Mouse (Mus musculus) limb, embryonic 14.5 days (tissue): Measurements from ENCODE around the gene Pou2f1. TPM values are rescaled to one million over a fixed set of nuclear protein-coding genes. Genes with fewer than 3 reads are reported as not detected.

Experiments
- ATAC-seq: fragments of 200-750 bp; cut with Nextera tagmentation; 2 replicates; pipeline ENCODE4 v1.8.0; 2017; ENCODE audit warnings: low read depth, moderate number of reproducible peaks, moderate TSS enrichment; ENCODE audit not compliant: low FRiP score
- DNase-seq: peaks from one replicate; pipeline ENCODE4 v3.0.0-alpha.2; 2015; ENCODE audit warnings: low spot score
- H3K27ac ChIP-seq: fragments of 300-500 bp; sonication (generic); replicated peaks from 2 replicates; pipeline ENCODE4 v1.5.1; 2014; ENCODE audit warnings: low read depth, mild to moderate bottlenecking, low read length, moderate library complexity, mixed read lengths
- H3K27me3 ChIP-seq: fragments of 300-500 bp; sonication (generic); 2 replicates; pipeline ENCODE4 v1.6.1; 2014; ENCODE audit warnings: low read length, mixed read lengths; ENCODE audit not compliant: control insufficient read depth, insufficient read depth
- H3K36me3 ChIP-seq: fragments of 300-500 bp; sonication (generic); 2 replicates; pipeline ENCODE4 v1.6.1; 2014; ENCODE audit warnings: mild to moderate bottlenecking, low read length, moderate library complexity, mixed read lengths; ENCODE audit not compliant: control insufficient read depth, insufficient read depth
- H3K4me1 ChIP-seq: fragments of 300-500 bp; sonication (generic); 2 replicates; pipeline ENCODE4 v1.6.1; 2014; ENCODE audit warnings: antibody characterized with exemption, low read length, mixed read lengths; ENCODE audit not compliant: control insufficient read depth, insufficient read depth
- H3K4me2 ChIP-seq: fragments of 300-500 bp; sonication (generic); replicated peaks from 2 replicates; pipeline ENCODE4 v1.6.1; 2014; ENCODE audit warnings: low read depth, mild to moderate bottlenecking, low read length, moderate library complexity; ENCODE audit not compliant: severe bottlenecking
- H3K4me3 ChIP-seq: fragments of 300-500 bp; sonication (generic); replicated peaks from 2 replicates; pipeline ENCODE4 v1.5.1; 2014; ENCODE audit warnings: low read length
- H3K9ac ChIP-seq: fragments of 300-500 bp; sonication (generic); 2 replicates; pipeline ENCODE4 v1.6.1; 2014; ENCODE audit warnings: mild to moderate bottlenecking, low read depth, low read length, moderate library complexity; ENCODE audit not compliant: severe bottlenecking
- H3K9me3 ChIP-seq: fragments of 300-500 bp; sonication (generic); 2 replicates; pipeline ENCODE4 v1.6.1; 2016; ENCODE audit warnings: low read length; ENCODE audit not compliant: control insufficient read depth
- POLR2A ChIP-seq: fragments of 200-500 bp; IDR thresholded peaks from 2 replicates; pipeline ENCODE4 v1.8.0; 2012; ENCODE audit warnings: inconsistent platforms, mild to moderate bottlenecking, moderate library complexity, borderline replicate concordance; ENCODE audit not compliant: insufficient read depth, insufficient read length; ENCODE audit errors: extremely low read depth
- WGBS: fragments of 180-500 bp; shearing (Covaris S2); extraction: QIAGEN DNeasy Blood & Tissue Kit; methylation state at CpG from one replicate; pipeline ENCODE4 v1.1.7; 2014; 5-methylcytosine and 5-hydroxymethylcytosine counted together
- polyA plus RNA-seq, 2 experiments: library from polyadenylated mRNA; depleted of rRNA in 1 of 2; stranded (reverse) in 1 of 2; unstranded in 1 of 2; fragments of >200 nt; fragmentation: Nextera tagmentation in 1 of 2; extraction: Ambion mirVana in 1 of 2; gene quantifications; 2 replicates each; pipeline versions ENCODE4 v1.2.1 to v1.2.3; 2012 to 2014

Pou2f1 gene
- polyA plus RNA-seq, 2 experiments, result 7.3 to 16.4 TPM

DNA sequence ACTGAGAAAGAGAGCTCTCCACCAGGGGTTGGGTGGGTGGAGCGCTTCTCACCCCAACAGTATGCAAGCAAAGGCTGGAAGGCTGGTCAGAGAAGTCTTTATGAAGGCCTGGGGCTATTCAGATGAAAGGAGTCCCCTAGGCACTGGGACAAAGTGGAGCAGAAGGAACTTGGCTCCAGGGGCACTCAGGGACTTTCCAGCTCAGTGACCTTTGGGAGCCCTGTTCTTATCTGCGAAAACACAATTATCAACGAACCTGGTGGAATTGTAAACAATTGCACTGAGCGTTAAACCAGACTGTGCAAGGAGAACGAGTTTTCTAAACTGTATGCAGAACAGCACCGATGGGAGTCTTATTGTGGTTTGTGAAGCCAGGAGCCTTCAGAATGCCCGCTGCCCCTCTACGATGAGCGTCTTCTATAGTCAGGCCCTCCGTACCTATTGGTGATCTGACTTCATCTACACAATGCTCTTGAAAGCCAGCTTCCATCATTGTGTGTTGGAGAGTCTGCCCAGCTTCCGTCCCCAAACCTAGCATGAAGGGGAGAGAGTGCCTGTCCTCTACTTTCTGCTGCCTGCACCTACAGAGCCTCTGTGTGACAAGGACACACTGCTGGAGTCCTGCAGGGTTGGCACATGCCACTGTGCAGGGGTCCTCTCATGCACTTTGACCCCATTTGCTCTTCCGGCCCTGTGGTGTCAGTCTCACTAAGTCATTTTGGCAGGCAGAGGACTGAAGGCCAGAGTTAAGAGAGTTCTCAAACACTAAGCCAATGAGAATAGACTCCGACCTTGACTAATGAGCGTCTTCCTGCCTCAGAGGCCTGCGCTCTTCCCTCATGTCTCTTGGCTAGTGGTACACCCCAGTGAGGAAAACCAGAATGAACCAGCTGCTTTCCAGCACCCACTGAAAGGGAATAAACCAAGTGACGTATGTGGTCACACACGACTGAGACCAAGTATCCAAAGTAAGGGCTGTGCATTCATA, 152.7 kb downstream of the Pou2f1 start:
- Histone ChIP-seq H3K4me1 (peaks cover 5% of the 10 kb centered on the region), H3K9ac (no peak overlapping the region), H3K27me3 (peaks cover 11% of the 10 kb centered on the region; the same call in 1 of the 2 replicates), H3K4me3 (no peak overlapping the region), H3K27ac (no peak overlapping the region), H3K9me3 (no peaks in the 10 kb centered on the region), H3K36me3 (no peaks in the 10 kb centered on the region), H3K4me2 (no peak overlapping the region)
- ATAC-seq (no peak), DNase-seq (no peak)
- TF ChIP-seq POLR2A, result no peak
- WGBS, result 76% methylated on average over 17 of the region's 17 CpGs

DNA sequence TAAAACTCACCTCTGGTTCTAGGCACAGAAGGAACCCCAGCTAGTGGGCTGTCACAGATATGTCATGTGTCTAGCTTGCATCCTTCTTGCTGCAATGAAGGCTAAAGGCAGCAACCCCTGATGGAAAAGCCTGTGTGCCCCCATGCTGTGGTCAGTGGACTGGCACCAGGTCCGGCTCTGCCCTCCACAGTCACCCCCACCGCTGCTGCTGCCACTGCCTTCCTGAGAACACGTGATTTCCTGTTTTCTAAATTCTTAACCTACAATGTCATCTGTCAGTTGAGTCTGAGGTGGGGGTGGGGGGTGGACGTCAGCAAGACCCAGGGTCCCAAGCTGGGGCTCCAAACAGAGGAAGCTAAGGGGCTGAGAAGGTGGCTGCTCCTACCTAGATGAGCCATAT, 153.6 kb downstream of the Pou2f1 start:
- DNase-seq, result no peak
- peaks cover 5% of the 10 kb centered on the region for H3K4me1 ChIP-seq
- no peak overlapping the region for H3K27ac ChIP-seq

GRCm38 (mm10) chr1:165848417-165848816, 154.1 kb downstream of the Pou2f1 start:
- Histone ChIP-seq H3K9ac (no peak overlapping the region), H3K4me2 (no peak overlapping the region), H3K4me3 (no peak overlapping the region), H3K9me3 (no peaks in the 10 kb centered on the region), H3K27me3 (peaks cover 20% of the 10 kb centered on the region; the same call in 1 of the 2 replicates), H3K36me3 (no peaks in the 10 kb centered on the region), H3K27ac (no peak overlapping the region), H3K4me1 (peaks cover 5% of the 10 kb centered on the region)
- WGBS, result 54% methylated on average over 8 of the region's 8 CpGs
- no peak for TF ChIP-seq POLR2A
- ATAC-seq (no peak), DNase-seq (no peak)

More for the DNA sequence above, 153.6 kb downstream of the Pou2f1 start:
- H3K36me3 ChIP-seq, result no peaks in the 10 kb centered on the region
- H3K9me3 ChIP-seq, result no peaks in the 10 kb centered on the region
- H3K9ac ChIP-seq, result no peak overlapping the region
- 54% methylated on average over 4 of the region's 4 CpGs for WGBS
- H3K4me3 ChIP-seq, result no peak overlapping the region
- TF ChIP-seq POLR2A, result no peak
- no peak for ATAC-seq
- H3K27me3 ChIP-seq, result peaks cover 16% of the 10 kb centered on the region; the same call in 1 of the 2 replicates
- no peak overlapping the region for H3K4me2 ChIP-seq

DNA sequence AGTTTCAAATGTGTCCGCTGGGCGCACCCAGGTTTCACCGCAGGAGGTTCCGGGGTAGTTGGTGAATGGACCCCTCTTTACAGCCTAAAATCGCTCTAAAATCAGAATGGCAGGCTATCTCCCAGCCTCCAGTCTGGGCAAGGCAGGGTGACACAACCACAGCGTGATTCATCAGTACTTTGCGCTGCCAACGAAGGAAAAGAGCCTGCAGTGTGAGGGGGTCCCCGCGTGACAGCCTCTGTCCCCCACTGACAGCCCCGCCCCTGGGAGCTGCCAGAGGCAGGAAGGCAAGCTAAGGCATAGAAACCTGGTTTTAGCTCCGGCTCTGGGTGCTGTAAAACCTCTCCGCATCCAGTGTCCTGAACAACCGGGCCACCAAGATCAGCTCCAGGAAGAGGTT, 157.1 kb downstream of the Pou2f1 start:
- WGBS, result 4% methylated on average over 14 of the region's 14 CpGs
- ATAC-seq (no peak), DNase-seq (no peak)
- H3K4me2 ChIP-seq, result peak overlapping the region; percentile 95
- no peak overlapping the region for H3K27ac ChIP-seq
- H3K9me3 ChIP-seq, result no peaks in the 10 kb centered on the region
- peaks cover 13% of the 10 kb centered on the region for H3K4me1 ChIP-seq
- peak overlapping the region; percentile 46 for H3K4me3 ChIP-seq
- H3K27me3 ChIP-seq, result peaks cover 46% of the 10 kb centered on the region
- H3K36me3 ChIP-seq, result no peaks in the 10 kb centered on the region
- no peak for TF ChIP-seq POLR2A
- H3K9ac ChIP-seq, result peak overlapping the region; percentile 52

- Histone ChIP-seq H3K36me3 (no peaks in the 10 kb centered on the region), H3K9ac (peak overlapping the region; percentile 52), H3K4me1 (peaks cover 13% of the 10 kb centered on the region), H3K27me3 (peaks cover 46% of the 10 kb centered on the region), H3K27ac (no peak overlapping the region), H3K4me2 (peak overlapping the region; percentile 95), H3K4me3 (peak overlapping the region; percentile 46), H3K9me3 (no peaks in the 10 kb centered on the region)
- no peak for TF ChIP-seq POLR2A
- ATAC-seq, result peak; percentile 18; the same call in 1 of the 2 replicates
- WGBS, result 5% methylated on average over 20 of the region's 26 CpGs
- DNase-seq, result no peak
These were observed 157.5 kb downstream of the Pou2f1 start for GRCm38 (mm10) chr1:165844956-165845355.
